Mouse (Mus musculus): Measurements from ENCODE around the gene Inpp4b. TPM values are rescaled to one million over a fixed set of nuclear protein-coding genes. Genes with fewer than 3 reads are reported as not detected.
A peak's percentile ranks its signal among the peaks of the same experiment; 100 is the strongest.
"Not testable (repeated sequence)": the region's sequence is repeated elsewhere in the genome, so short reads cannot be mapped to it uniquely, and the experiment has no call there.

Inpp4b gene
- polyA plus RNA-seq, 1 experiment from 2014 or later = 10.1 TPM

GRCm38 (mm10) chr8:81996239-81996638, 653.9 kb downstream of the Inpp4b start:
- no peak overlapping the region for H3K4me2 ChIP-seq (ENCODE audit: low read depth, low read length)
- no peak overlapping the region for H3K27ac ChIP-seq (ENCODE audit: low read depth, low read length)
- no peak for ATAC-seq (ENCODE audit: low read depth)
- no peaks in the 10 kb centered on the region for H3K27me3 ChIP-seq (ENCODE audit: control insufficient read depth, insufficient read depth, low read length)
- H3K9ac ChIP-seq (replicated peaks; ENCODE audit: low read depth, low read length) = no peak overlapping the region
- WGBS = 72% methylated on average over 3 of the region's 3 CpGs
- H3K4me1 ChIP-seq (ENCODE audit: control insufficient read depth, insufficient read depth, low read length) = no peaks in the 10 kb centered on the region
- H3K9me3 ChIP-seq (ENCODE audit: control insufficient read depth, low read length) = no peaks in the 10 kb centered on the region
- no peaks in the 10 kb centered on the region for H3K36me3 ChIP-seq (ENCODE audit: control insufficient read depth, insufficient read depth, low read length)
- H3K4me3 ChIP-seq (ENCODE audit: low read depth, low read length) = no peak overlapping the region

- Histone ChIP-seq H3K36me3 (ENCODE audit: control insufficient read depth, insufficient read depth, low read length) (no peaks in the 10 kb centered on the region), H3K4me3 (ENCODE audit: low read depth, low read length) (no peak overlapping the region), H3K4me2 (ENCODE audit: low read depth, low read length) (no peak overlapping the region), H3K27ac (ENCODE audit: low read depth, low read length) (no peak overlapping the region), H3K4me1 (ENCODE audit: control insufficient read depth, insufficient read depth, low read length) (no peaks in the 10 kb centered on the region), H3K9ac (replicated peaks; ENCODE audit: low read depth, low read length) (no peak overlapping the region), H3K9me3 (ENCODE audit: control insufficient read depth, low read length) (no peaks in the 10 kb centered on the region), H3K27me3 (ENCODE audit: control insufficient read depth, insufficient read depth, low read length) (no peaks in the 10 kb centered on the region)
- ATAC-seq (ENCODE audit: low read depth) = no peak
- 75% methylated on average over 1 of the region's 1 CpGs for WGBS
Observed at GRCm38 (mm10) chr8:81996823-81997222, 654.5 kb downstream of the Inpp4b start.

DNA sequence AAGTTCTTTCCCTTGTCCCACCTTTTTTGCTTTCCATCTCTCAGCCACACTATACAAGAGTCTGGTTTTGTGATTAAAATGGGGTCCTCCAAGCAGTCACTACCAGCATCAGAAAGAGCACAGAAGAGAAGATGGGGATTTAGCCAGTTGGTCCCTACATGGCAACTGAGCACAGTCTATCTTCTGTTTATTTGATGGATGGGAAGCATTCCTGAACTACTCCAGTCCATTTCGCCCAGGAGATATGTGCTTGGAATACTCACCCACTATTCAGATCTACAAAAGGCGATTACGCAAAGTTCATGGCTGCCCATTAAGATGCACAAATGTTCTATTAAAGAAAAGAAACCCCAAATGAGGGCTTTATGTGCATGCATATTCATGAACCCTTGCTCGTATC, 661.8 kb downstream of the Inpp4b start:
- Histone ChIP-seq H3K27ac (ENCODE audit: low read depth, low read length) (no peak overlapping the region), H3K9ac (replicated peaks; ENCODE audit: low read depth, low read length) (no peak overlapping the region), H3K4me1 (ENCODE audit: control insufficient read depth, insufficient read depth, low read length) (no peaks in the 10 kb centered on the region), H3K9me3 (ENCODE audit: control insufficient read depth, low read length) (no peaks in the 10 kb centered on the region), H3K4me3 (ENCODE audit: low read depth, low read length) (no peak overlapping the region), H3K36me3 (ENCODE audit: control insufficient read depth, insufficient read depth, low read length) (no peaks in the 10 kb centered on the region), H3K27me3 (ENCODE audit: control insufficient read depth, insufficient read depth, low read length) (no peaks in the 10 kb centered on the region), H3K4me2 (ENCODE audit: low read depth, low read length) (no peak overlapping the region)
- peak; percentile 79 for ATAC-seq (ENCODE audit: low read depth)
- WGBS = 36% methylated on average over 4 of the region's 4 CpGs

- Histone ChIP-seq H3K4me3 (ENCODE audit: low read depth, low read length) (no peak overlapping the region), H3K36me3 (ENCODE audit: control insufficient read depth, insufficient read depth, low read length) (no peaks in the 10 kb centered on the region), H3K27me3 (ENCODE audit: control insufficient read depth, insufficient read depth, low read length) (no peaks in the 10 kb centered on the region), H3K4me1 (ENCODE audit: control insufficient read depth, insufficient read depth, low read length) (no peaks in the 10 kb centered on the region), H3K9me3 (ENCODE audit: control insufficient read depth, low read length) (no peaks in the 10 kb centered on the region), H3K9ac (replicated peaks; ENCODE audit: low read depth, low read length) (no peak overlapping the region), H3K27ac (ENCODE audit: low read depth, low read length) (no peak overlapping the region), H3K4me2 (ENCODE audit: low read depth, low read length) (no peak overlapping the region)
- ATAC-seq (ENCODE audit: low read depth) = no peak
- 76% methylated on average over 2 of the region's 2 CpGs for WGBS
Observed at GRCm38 (mm10) chr8:82005466-82005865, 663.1 kb downstream of the Inpp4b start.

GRCm38 (mm10) chr8:82017792-82018191, 675.4 kb downstream of the Inpp4b start:
- no peak overlapping the region for H3K4me3 ChIP-seq (ENCODE audit: low read depth, low read length)
- H3K9me3 ChIP-seq (ENCODE audit: control insufficient read depth, low read length) = no peaks in the 10 kb centered on the region
- no peak overlapping the region for H3K4me2 ChIP-seq (ENCODE audit: low read depth, low read length)
- H3K4me1 ChIP-seq (ENCODE audit: control insufficient read depth, insufficient read depth, low read length) = no peaks in the 10 kb centered on the region
- H3K36me3 ChIP-seq (ENCODE audit: control insufficient read depth, insufficient read depth, low read length) = no peaks in the 10 kb centered on the region
- no peak overlapping the region for H3K9ac ChIP-seq (replicated peaks; ENCODE audit: low read depth, low read length)
- H3K27ac ChIP-seq (ENCODE audit: low read depth, low read length) = no peak overlapping the region; the same call in 1 of the 2 replicates
- ATAC-seq (ENCODE audit: low read depth) = peak; percentile 54; the same call in 1 of the 2 replicates
- WGBS = 54% methylated on average over 5 of the region's 5 CpGs
- no peaks in the 10 kb centered on the region for H3K27me3 ChIP-seq (ENCODE audit: control insufficient read depth, insufficient read depth, low read length)

DNA sequence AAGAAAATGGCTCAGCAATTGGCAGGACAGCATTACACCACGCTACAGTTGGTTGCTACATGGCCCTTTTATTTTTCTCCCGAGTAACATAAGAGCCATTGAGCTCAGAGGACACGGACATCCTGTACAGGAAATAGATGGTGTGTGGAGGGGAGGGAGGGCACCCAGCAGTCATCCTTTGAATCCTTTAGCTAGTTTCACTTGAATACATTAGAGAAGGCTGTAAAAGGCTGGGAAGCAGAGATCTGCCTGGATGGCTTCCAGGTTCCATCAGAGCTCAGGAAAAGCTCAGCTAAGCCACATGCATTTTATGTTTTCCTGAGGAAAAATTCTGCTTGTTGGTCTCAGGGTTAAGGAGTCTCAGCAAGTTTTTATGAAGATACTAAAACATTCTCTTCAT, 685.0 kb downstream of the Inpp4b start:
- Histone ChIP-seq H3K27ac (ENCODE audit: low read depth, low read length) (no peak overlapping the region), H3K4me3 (ENCODE audit: low read depth, low read length) (no peak overlapping the region), H3K4me1 (ENCODE audit: control insufficient read depth, insufficient read depth, low read length) (peaks cover 5% of the 10 kb centered on the region; the same call in 1 of the 2 replicates), H3K27me3 (ENCODE audit: control insufficient read depth, insufficient read depth, low read length) (no peaks in the 10 kb centered on the region), H3K36me3 (ENCODE audit: control insufficient read depth, insufficient read depth, low read length) (no peaks in the 10 kb centered on the region), H3K9me3 (ENCODE audit: control insufficient read depth, low read length) (no peaks in the 10 kb centered on the region), H3K9ac (replicated peaks; ENCODE audit: low read depth, low read length) (no peak overlapping the region), H3K4me2 (ENCODE audit: low read depth, low read length) (no peak overlapping the region)
- WGBS = 16% methylated on average over 3 of the region's 3 CpGs
- peak; percentile 91 for ATAC-seq (ENCODE audit: low read depth)

DNA sequence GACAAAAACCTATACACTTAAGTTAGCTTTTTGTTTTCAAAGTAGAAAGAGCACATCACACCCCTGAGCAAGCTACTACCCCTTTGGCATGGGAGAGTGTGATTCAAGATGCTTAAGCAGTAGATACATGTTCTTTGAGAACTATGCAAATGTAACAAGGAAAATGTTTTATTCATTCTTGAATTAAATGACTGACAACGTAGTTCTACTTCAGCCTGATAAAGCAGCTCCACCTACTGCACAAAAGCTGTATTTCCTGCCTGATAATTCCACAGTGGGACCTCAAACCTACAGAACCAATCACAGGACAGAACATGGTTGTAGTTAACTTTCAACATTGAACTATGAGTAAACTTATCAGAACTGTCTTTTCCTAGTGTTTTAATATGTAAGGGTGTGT, 686.5 kb downstream of the Inpp4b start:
- Histone ChIP-seq H3K9me3 (ENCODE audit: control insufficient read depth, low read length) (no peaks in the 10 kb centered on the region), H3K4me3 (ENCODE audit: low read depth, low read length) (no peak overlapping the region), H3K4me2 (ENCODE audit: low read depth, low read length) (no peak overlapping the region), H3K9ac (replicated peaks; ENCODE audit: low read depth, low read length) (no peak overlapping the region), H3K27ac (ENCODE audit: low read depth, low read length) (no peak overlapping the region), H3K36me3 (ENCODE audit: control insufficient read depth, insufficient read depth, low read length) (no peaks in the 10 kb centered on the region), H3K27me3 (ENCODE audit: control insufficient read depth, insufficient read depth, low read length) (no peaks in the 10 kb centered on the region), H3K4me1 (ENCODE audit: control insufficient read depth, insufficient read depth, low read length) (peaks cover 5% of the 10 kb centered on the region; the same call in 1 of the 2 replicates)
- WGBS = 39% methylated on average over 1 of the region's 1 CpGs
- ATAC-seq (ENCODE audit: low read depth) = no peak

DNA sequence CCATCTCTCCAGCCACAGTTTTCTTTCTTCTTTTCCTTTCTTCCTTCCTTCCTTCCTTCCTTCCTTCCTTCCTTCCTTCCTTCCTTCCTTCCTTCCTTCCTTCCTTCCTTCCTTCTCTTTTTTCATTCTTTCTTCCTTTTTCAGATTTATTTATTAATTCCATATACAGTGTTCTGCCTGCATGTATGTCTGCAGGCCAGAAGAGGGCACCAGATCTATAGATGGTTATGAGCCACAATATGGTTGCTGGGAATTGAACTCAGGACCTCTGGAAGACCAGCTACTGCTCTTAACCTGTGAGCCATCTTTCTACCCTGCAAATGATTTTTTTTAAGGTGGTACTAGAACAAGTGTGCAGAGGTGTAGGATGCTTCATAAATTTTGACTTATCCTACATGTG, 689.7 kb downstream of the Inpp4b start:
- not testable (repeated sequence) for ATAC-seq (ENCODE audit: low read depth); H3K4me1 ChIP-seq (ENCODE audit: control insufficient read depth, insufficient read depth, low read length); H3K9ac ChIP-seq (replicated peaks; ENCODE audit: low read depth, low read length); H3K9me3 ChIP-seq (ENCODE audit: control insufficient read depth, low read length); H3K4me3 ChIP-seq (ENCODE audit: low read depth, low read length); H3K27me3 ChIP-seq (ENCODE audit: control insufficient read depth, insufficient read depth, low read length); H3K36me3 ChIP-seq (ENCODE audit: control insufficient read depth, insufficient read depth, low read length); H3K4me2 ChIP-seq (ENCODE audit: low read depth, low read length); H3K27ac ChIP-seq (ENCODE audit: low read depth, low read length)

GRCm38 (mm10) chr8:82054030-82054429, 711.7 kb downstream of the Inpp4b start:
- H3K4me2 ChIP-seq (ENCODE audit: low read depth, low read length) = no peak overlapping the region
- H3K27me3 ChIP-seq (ENCODE audit: control insufficient read depth, insufficient read depth, low read length) = no peaks in the 10 kb centered on the region
- no peaks in the 10 kb centered on the region for H3K4me1 ChIP-seq (ENCODE audit: control insufficient read depth, insufficient read depth, low read length)
- H3K9me3 ChIP-seq (ENCODE audit: control insufficient read depth, low read length) = no peaks in the 10 kb centered on the region
- 71% methylated on average over 3 of the region's 3 CpGs for WGBS
- no peak overlapping the region for H3K4me3 ChIP-seq (ENCODE audit: low read depth, low read length)
- ATAC-seq (ENCODE audit: low read depth) = no peak
- no peak overlapping the region for H3K27ac ChIP-seq (ENCODE audit: low read depth, low read length)
- no peaks in the 10 kb centered on the region for H3K36me3 ChIP-seq (ENCODE audit: control insufficient read depth, insufficient read depth, low read length)
- no peak overlapping the region for H3K9ac ChIP-seq (replicated peaks; ENCODE audit: low read depth, low read length)

DNA sequence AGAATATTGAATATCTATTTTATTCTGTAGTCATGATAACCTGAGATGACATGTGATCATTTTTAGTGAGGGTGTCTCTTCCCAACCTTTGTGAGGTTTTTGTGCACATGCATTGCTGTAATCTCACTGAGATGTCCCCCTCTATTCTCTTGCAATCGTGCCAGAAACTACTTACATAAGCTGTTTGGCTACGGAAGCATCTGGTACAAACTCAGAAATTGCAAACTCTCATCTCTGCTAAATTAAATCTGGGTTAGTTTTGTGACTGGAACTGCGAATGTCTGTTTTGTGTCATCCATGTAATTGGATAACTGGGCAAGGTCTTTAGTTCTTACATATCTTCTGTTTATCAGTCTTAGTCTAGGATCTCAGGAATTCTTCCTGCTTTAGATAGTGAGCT, 725.3 kb downstream of the Inpp4b start:
- Histone ChIP-seq H3K27me3 (ENCODE audit: control insufficient read depth, insufficient read depth, low read length) (no peaks in the 10 kb centered on the region), H3K4me2 (ENCODE audit: low read depth, low read length) (no peak overlapping the region)
- 89% methylated on average over 3 of the region's 3 CpGs for WGBS

More for the DNA sequence above, 725.3 kb downstream of the Inpp4b start:
- H3K4me1 ChIP-seq (ENCODE audit: control insufficient read depth, insufficient read depth, low read length) = no peaks in the 10 kb centered on the region
- H3K36me3 ChIP-seq (ENCODE audit: control insufficient read depth, insufficient read depth, low read length) = no peaks in the 10 kb centered on the region
- H3K9ac ChIP-seq (replicated peaks; ENCODE audit: low read depth, low read length) = no peak overlapping the region
- no peaks in the 10 kb centered on the region for H3K9me3 ChIP-seq (ENCODE audit: control insufficient read depth, low read length)
- ATAC-seq (ENCODE audit: low read depth) = no peak
- no peak overlapping the region for H3K27ac ChIP-seq (ENCODE audit: low read depth, low read length)
- H3K4me3 ChIP-seq (ENCODE audit: low read depth, low read length) = no peak overlapping the region
